In genomic region chr3:83708973-83709372, GRCm38 (mm10) we compare ENCODE assay signal across 17 mouse cellular contexts. TPM values are rescaled to one million over a fixed set of nuclear protein-coding genes. Genes with fewer than 3 reads are reported as not detected.
DNase-seq lines count a peak whose midpoint lies in the region; ATAC-seq and TF ChIP-seq lines count a peak whose summit lies in the region.
"Had no signal": no experiment of that assay in that cellular context is flagged by ENCODE, and none has a peak within 500 bp of the region (broad histone marks: within the 10 kb centered on the region; RNA-seq: fewer than 3 reads in every experiment).

No protein-coding gene starts in this region.

- WGBS in kidney, embryonic 14.5 days: 29% methylated on average over 3 of the region's 4 CpGs
- WGBS in lung, embryonic 14.5 days: 59% methylated on average over 4 of the region's 4 CpGs
- 55% methylated on average over 4 of the region's 4 CpGs for WGBS in lung, adult 2 months
- 47% methylated on average over 3 of the region's 4 CpGs for WGBS in limb, embryonic 14.5 days

- no peak overlapping the region for H3K9ac ChIP-seq in kidney, embryonic 14.5 days (ENCODE audit: low read depth, low read length)
- no peak overlapping the region for H3K9ac ChIP-seq in lung, embryonic 14.5 days
- H3K9ac ChIP-seq in limb, embryonic 14.5 days (ENCODE audit: low read depth, low read length, severe bottlenecking): no peak overlapping the region
- H3K9ac ChIP-seq: hindbrain, embryonic 13.5 days; limb, embryonic 13.5 days; midbrain, embryonic 15.5 days had no signal

- H3K4me2 ChIP-seq in kidney, embryonic 14.5 days (replicated peaks; ENCODE audit: low read depth, low read length): no peak overlapping the region
- no peak overlapping the region for H3K4me2 ChIP-seq in lung, embryonic 14.5 days
- H3K4me2 ChIP-seq in limb, embryonic 14.5 days (replicated peaks; ENCODE audit: low read depth, low read length, severe bottlenecking): no peak overlapping the region
- H3K4me2 ChIP-seq: hindbrain, embryonic 13.5 days; limb, embryonic 13.5 days; midbrain, embryonic 15.5 days had no signal

- H3K4me1 ChIP-seq in kidney, embryonic 14.5 days (ENCODE audit: control insufficient read depth, insufficient read depth, low read length): peaks cover 19% of the 10 kb centered on the region; the same call in 1 of the 2 replicates
- peaks cover 16% of the 10 kb centered on the region for H3K4me1 ChIP-seq in lung, embryonic 14.5 days (ENCODE audit: insufficient read depth)
- no peaks in the 10 kb centered on the region for H3K4me1 ChIP-seq in lung, adult 2 months (ENCODE audit: control insufficient read depth, insufficient read depth, low read length)
- peaks cover 11% of the 10 kb centered on the region for H3K4me1 ChIP-seq in limb, embryonic 14.5 days (ENCODE audit: control insufficient read depth, insufficient read depth, low read length)
- H3K4me1 ChIP-seq: midbrain, embryonic 15.5 days had no signal

- H3K27me3 ChIP-seq in kidney, embryonic 14.5 days (ENCODE audit: control insufficient read depth, insufficient read depth, low read length): no peaks in the 10 kb centered on the region
- no peaks in the 10 kb centered on the region for H3K27me3 ChIP-seq in lung, embryonic 14.5 days (ENCODE audit: insufficient read depth, low read length)
- no peaks in the 10 kb centered on the region for H3K27me3 ChIP-seq in limb, embryonic 14.5 days (ENCODE audit: control insufficient read depth, insufficient read depth, low read length)
- H3K27me3 ChIP-seq: hindbrain, embryonic 13.5 days; midbrain, embryonic 15.5 days had no signal

- H3K9me3 ChIP-seq in kidney, embryonic 14.5 days (ENCODE audit: control insufficient read depth, low read length): no peaks in the 10 kb centered on the region
- H3K9me3 ChIP-seq in lung, embryonic 14.5 days (ENCODE audit: low read depth, low read length): no peaks in the 10 kb centered on the region
- no peaks in the 10 kb centered on the region for H3K9me3 ChIP-seq in limb, embryonic 14.5 days (ENCODE audit: control insufficient read depth, low read length)
- H3K9me3 ChIP-seq: forebrain, embryonic 10.5 days; hindbrain, embryonic 13.5 days; limb, embryonic 13.5 days; midbrain, embryonic 15.5 days had no signal

- no peak overlapping the region for H3K27ac ChIP-seq in kidney, embryonic 14.5 days (ENCODE audit: low read depth, low read length)
- peak overlapping the region; percentile 54; the same call in 1 of the 2 replicates for H3K27ac ChIP-seq in lung, embryonic 14.5 days (ENCODE audit: low read depth)
- no peak overlapping the region for H3K27ac ChIP-seq in limb, embryonic 14.5 days (replicated peaks; ENCODE audit: low read depth, low read length)
- H3K27ac ChIP-seq: forebrain, embryonic 10.5 days; hindbrain, embryonic 13.5 days; left cerebral cortex, adult 2 months; limb, embryonic 13.5 days; midbrain, embryonic 15.5 days had no signal

- peak; percentile 51 for DNase-seq in gastrocnemius, adult 18-20 months (ENCODE audit: low spot score)
- DNase-seq in gastrocnemius, postnatal 4 days (ENCODE audit: low spot score in 2 of 2): no peak
- DNase-seq in kidney, adult 11 months: no peak
- peak; percentile 56 for DNase-seq in lung, embryonic 14.5 days
- DNase-seq in lung, adult 2 months: no peak
- DNase-seq in limb, embryonic 14.5 days (ENCODE audit: low spot score): no peak
- DNase-seq in ovary, postnatal 10 days (ENCODE audit: low spot score): no peak
- DNase-seq: adrenal gland, adult 2 months; cerebellum, adult 9-11 months; kidney, adult 2 months had no signal

- no peak for TF ChIP-seq POLR2A in lung, adult 2 months (IDR thresholded peaks at IDR 0.05; ENCODE audit: borderline replicate concordance, extremely low read depth, low read depth, low read length)
- TF ChIP-seq POLR2A in limb, embryonic 14.5 days (IDR thresholded peaks at IDR 0.05; ENCODE audit: borderline replicate concordance, extremely low read depth, insufficient read depth, insufficient read length): no peak

- no peak overlapping the region for H3K4me3 ChIP-seq in kidney, embryonic 14.5 days (ENCODE audit: low read length)
- H3K4me3 ChIP-seq in lung, embryonic 14.5 days (ENCODE audit: low read depth, low read length): no peak overlapping the region
- no peak overlapping the region for H3K4me3 ChIP-seq in lung, adult 2 months (replicated peaks; ENCODE audit: extremely low read depth, low read depth, low read length)
- no peak overlapping the region for H3K4me3 ChIP-seq in limb, embryonic 14.5 days (replicated peaks; ENCODE audit: low read length)
- H3K4me3 ChIP-seq: forebrain, embryonic 10.5 days; hindbrain, embryonic 13.5 days; left cerebral cortex, adult 2 months; limb, embryonic 13.5 days; midbrain, embryonic 15.5 days had no signal

- no peak for TF ChIP-seq CTCF in lung, embryonic 14.5 days (IDR thresholded peaks at IDR 0.05; ENCODE audit: low read depth)
- TF ChIP-seq CTCF in lung, adult 2 months (IDR thresholded peaks at IDR 0.05; ENCODE audit: insufficient read depth, low read length): no peak

- peak; percentile 59; the same call in 1 of the 2 replicates for ATAC-seq in kidney, embryonic 14.5 days (ENCODE audit: low FRiP score, low TSS enrichment)
- 0 out of 2 replicates have a peak, but pooled peaks have one; percentile 39 for ATAC-seq in lung, embryonic 14.5 days (ENCODE audit: insufficient read depth)
- 0 out of 2 replicates have a peak, but pooled peaks have one; percentile 28 for ATAC-seq in limb, embryonic 14.5 days (ENCODE audit: low FRiP score, low read depth)
- ATAC-seq: midbrain, embryonic 15.5 days had no signal

- no peaks in the 10 kb centered on the region for H3K36me3 ChIP-seq in kidney, embryonic 14.5 days (ENCODE audit: control insufficient read depth, insufficient read depth, low read length)
- H3K36me3 ChIP-seq in lung, embryonic 14.5 days (ENCODE audit: insufficient read depth): no peaks in the 10 kb centered on the region
- no peaks in the 10 kb centered on the region for H3K36me3 ChIP-seq in limb, embryonic 14.5 days (ENCODE audit: control insufficient read depth, insufficient read depth, low read length)
- H3K36me3 ChIP-seq: forebrain, embryonic 10.5 days; hindbrain, embryonic 13.5 days; limb, embryonic 13.5 days; midbrain, embryonic 15.5 days had no signal

RNA-seq across cellular contexts. Expression of gene Sfrp2, which starts 57.1 kb away (rescaled TPM):
- total RNA-seq in gastrocnemius, adult 18-20 months (2021): 1 to 10 TPM; 1.4 to 3.0 TPM
- 10 to 100 TPM; 36.2 to 38.2 TPM for total RNA-seq in gastrocnemius, postnatal 4 days (2021)
- polyA plus RNA-seq in kidney, embryonic 14.5 days (2014; fragmentation: Nextera tagmentation; extraction: Ambion mirVana): 154 and 173 TPM in 2 replicates
- 87.3 and 92.3 TPM in 2 replicates for polyA plus RNA-seq in lung, embryonic 14.5 days (2014; fragmentation: Nextera tagmentation; extraction: Ambion mirVana)
- 33.1 and 48.9 TPM in 2 replicates for polyA plus RNA-seq in lung, adult 2 months (2012; rRNA removed)
- 446 and 655 TPM in 2 replicates for polyA plus RNA-seq in limb, embryonic 14.5 days (2012; rRNA removed)
- polyA plus RNA-seq in limb, embryonic 14.5 days (2014; fragmentation: Nextera tagmentation; extraction: Ambion mirVana): 328 and 398 TPM in 2 replicates
- total RNA-seq: MEL had no signal

Comparison
In these comparisons a context has a peak if more than half of its experiments do, and no peak if none do; other contexts are left out.
1. DNase-seq: peak in gastrocnemius, adult 18-20 months (single experiment) and lung, embryonic 14.5 days (single experiment); none in gastrocnemius, postnatal 4 days (0 of 2), kidney, adult 11 months (single experiment), lung, adult 2 months (single experiment), limb, embryonic 14.5 days (single experiment) and ovary, postnatal 10 days (single experiment).
2. Peak in every context shown above with its lines, with median percentiles within 50 percentile points of each other: ATAC-seq.